Mouse (Mus musculus): ENCODE data around the gene Bfsp2.

DNA sequence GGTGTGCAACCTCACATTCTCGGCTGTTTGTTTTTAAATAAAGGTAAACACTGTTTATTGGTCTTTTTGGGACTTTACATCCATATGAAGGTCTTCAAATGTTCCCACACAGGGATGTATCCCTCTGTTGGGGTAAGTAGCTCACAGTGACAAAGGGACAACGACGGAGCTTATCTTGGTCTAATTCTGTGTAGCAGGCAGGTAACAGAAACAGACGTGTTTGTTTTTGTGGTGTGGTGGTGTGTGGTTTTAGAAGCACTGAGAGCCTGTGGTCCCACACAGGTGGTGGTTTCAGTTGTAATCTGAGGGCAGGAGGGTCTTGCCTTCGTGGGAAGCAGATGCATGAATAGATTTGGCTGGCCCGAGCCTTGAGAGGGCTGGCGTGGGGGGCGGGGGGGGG is 56.3 kb downstream of the Bfsp2 start:
- TF ChIP-seq CTCF (IDR thresholded peaks at IDR 0.05; ENCODE audit: borderline replicate concordance, extremely low read depth, insufficient read depth, insufficient read length) (no peak), POLR2A (IDR thresholded peaks at IDR 0.05; ENCODE audit: borderline replicate concordance, extremely low read depth, insufficient read depth, insufficient read length, poor library complexity, severe bottlenecking) (no peak)
